ENCODE assay signal across 20 mouse cellular contexts in genomic region chr13:46892380-46892779, GRCm38 (mm10). TPM values are rescaled to one million over a fixed set of nuclear protein-coding genes. Genes with fewer than 3 reads are reported as not detected.
DNase-seq lines count a peak whose midpoint lies in the region; ATAC-seq and TF ChIP-seq lines count a peak whose summit lies in the region.
"Had no signal": no experiment of that assay in that cellular context is flagged by ENCODE, and none has a peak within 500 bp of the region (broad histone marks: within the 10 kb centered on the region; RNA-seq: fewer than 3 reads in every experiment).

No protein-coding gene starts in this region.

- peak; percentile 42 for DNase-seq in midbrain, postnatal 0 days (ENCODE audit: low spot score)
- DNase-seq in midbrain, embryonic 10.5 days (ENCODE audit: low spot score), result no peak
- DNase-seq: adrenal gland, postnatal 36 days; cerebellum, adult 2 months; cerebellum, postnatal 36 days; gastrocnemius, adult 2 months; kidney, postnatal 14 days; liver; lung, postnatal 10 days; right cerebral cortex, postnatal 4 days had no signal

- no peak overlapping the region for H3K4me3 ChIP-seq in forebrain, embryonic 16.5 days (replicated peaks; ENCODE audit: low read length)
- H3K4me3 ChIP-seq in forebrain, embryonic 12.5 days (replicated peaks), result no peak overlapping the region
- no peak overlapping the region for H3K4me3 ChIP-seq in intestine, embryonic 16.5 days (ENCODE audit: low read length)
- no peak overlapping the region for H3K4me3 ChIP-seq in intestine, postnatal 0 days (ENCODE audit: low read depth, low read length)
- H3K4me3 ChIP-seq in midbrain, postnatal 0 days (ENCODE audit: low read depth, low read length), result no peak overlapping the region
- no peak overlapping the region for H3K4me3 ChIP-seq in midbrain, embryonic 10.5 days
- no peak overlapping the region for H3K4me3 ChIP-seq in small intestine, adult 2 months (ENCODE audit: low read depth, low read length)
- H3K4me3 ChIP-seq: gastrocnemius, adult 2 months; layer of hippocampus, adult 2 months had no signal

- no peaks in the 10 kb centered on the region for H3K27me3 ChIP-seq in forebrain, embryonic 16.5 days (replicated peaks; ENCODE audit: control insufficient read depth, insufficient read depth, low read length)
- H3K27me3 ChIP-seq in forebrain, embryonic 12.5 days, result no peaks in the 10 kb centered on the region
- H3K27me3 ChIP-seq in intestine, embryonic 16.5 days (replicated peaks; ENCODE audit: control insufficient read depth, insufficient read depth, low read length), result no peaks in the 10 kb centered on the region
- no peaks in the 10 kb centered on the region for H3K27me3 ChIP-seq in intestine, postnatal 0 days (replicated peaks; ENCODE audit: control insufficient read depth, insufficient read depth, low read length)
- no peaks in the 10 kb centered on the region for H3K27me3 ChIP-seq in midbrain, postnatal 0 days (ENCODE audit: insufficient read depth, low read length)
- H3K27me3 ChIP-seq in midbrain, embryonic 10.5 days (ENCODE audit: low read depth, poor library complexity, severe bottlenecking), result no peaks in the 10 kb centered on the region
- no peaks in the 10 kb centered on the region for H3K27me3 ChIP-seq in small intestine, adult 2 months (ENCODE audit: control insufficient read depth, insufficient read depth, low read length)
- H3K27me3 ChIP-seq: CH12.LX had no signal

- TF ChIP-seq POLR2A in small intestine, adult 2 months (IDR thresholded peaks at IDR 0.05; ENCODE audit: low read depth, low read length), result no peak

- H3K4me1 ChIP-seq in forebrain, embryonic 16.5 days (replicated peaks; ENCODE audit: control insufficient read depth, insufficient read depth, low read length), result peaks cover 6% of the 10 kb centered on the region
- H3K4me1 ChIP-seq in forebrain, embryonic 12.5 days, result peaks cover 15% of the 10 kb centered on the region
- H3K4me1 ChIP-seq in intestine, embryonic 16.5 days (ENCODE audit: control insufficient read depth, insufficient read depth, low read length), result peaks cover 15% of the 10 kb centered on the region
- peaks cover 4% of the 10 kb centered on the region; the same call in 1 of the 2 replicates for H3K4me1 ChIP-seq in intestine, postnatal 0 days (replicated peaks; ENCODE audit: control insufficient read depth, insufficient read depth, low read length)
- 0 out of 2 replicates have a peak, but pooled peaks cover 4% of the 10 kb centered on the region for H3K4me1 ChIP-seq in midbrain, postnatal 0 days (ENCODE audit: insufficient read depth, low read length)
- no peaks in the 10 kb centered on the region for H3K4me1 ChIP-seq in midbrain, embryonic 10.5 days
- H3K4me1 ChIP-seq in small intestine, adult 2 months (ENCODE audit: control insufficient read depth, insufficient read depth, insufficient read length, low read length), result peaks cover 16% of the 10 kb centered on the region

- no peaks in the 10 kb centered on the region for H3K9me3 ChIP-seq in forebrain, embryonic 16.5 days (ENCODE audit: control insufficient read depth, low read length)
- H3K9me3 ChIP-seq in forebrain, embryonic 12.5 days, result no peaks in the 10 kb centered on the region
- H3K9me3 ChIP-seq in intestine, embryonic 16.5 days (ENCODE audit: control insufficient read depth, low read length), result no peaks in the 10 kb centered on the region
- H3K9me3 ChIP-seq in intestine, postnatal 0 days (ENCODE audit: control insufficient read depth), result no peaks in the 10 kb centered on the region
- H3K9me3 ChIP-seq in midbrain, postnatal 0 days (ENCODE audit: low read length), result no peaks in the 10 kb centered on the region
- H3K9me3 ChIP-seq in midbrain, embryonic 10.5 days (replicated peaks), result no peaks in the 10 kb centered on the region

- ATAC-seq in forebrain, embryonic 16.5 days, result peak; percentile 38; the same call in 1 of the 2 replicates
- no peak for ATAC-seq in forebrain, embryonic 12.5 days (ENCODE audit: low FRiP score)
- no peak for ATAC-seq in intestine, embryonic 16.5 days
- no peak for ATAC-seq in intestine, postnatal 0 days
- ATAC-seq in midbrain, postnatal 0 days (ENCODE audit: low FRiP score), result no peak
- ATAC-seq: inflammation-experienced regulatory T-cells, adult 6 months had no signal

- H3K36me3 ChIP-seq in forebrain, embryonic 16.5 days (ENCODE audit: control insufficient read depth, insufficient read depth), result no peaks in the 10 kb centered on the region
- no peaks in the 10 kb centered on the region for H3K36me3 ChIP-seq in forebrain, embryonic 12.5 days (replicated peaks)
- H3K36me3 ChIP-seq in intestine, embryonic 16.5 days (ENCODE audit: control insufficient read depth, insufficient read depth, low read length), result no peaks in the 10 kb centered on the region
- no peaks in the 10 kb centered on the region for H3K36me3 ChIP-seq in intestine, postnatal 0 days (ENCODE audit: control insufficient read depth, insufficient read depth)
- H3K36me3 ChIP-seq in midbrain, postnatal 0 days (ENCODE audit: insufficient read depth, low read length), result no peaks in the 10 kb centered on the region
- H3K36me3 ChIP-seq in midbrain, embryonic 10.5 days, result no peaks in the 10 kb centered on the region
- H3K36me3 ChIP-seq in small intestine, adult 2 months (ENCODE audit: control insufficient read depth, insufficient read depth, low read length), result no peaks in the 10 kb centered on the region

- no peak overlapping the region for H3K4me2 ChIP-seq in forebrain, embryonic 16.5 days (ENCODE audit: low read length)
- no peak overlapping the region for H3K4me2 ChIP-seq in forebrain, embryonic 12.5 days
- no peak overlapping the region for H3K4me2 ChIP-seq in intestine, embryonic 16.5 days (ENCODE audit: low read depth, low read length)
- no peak overlapping the region for H3K4me2 ChIP-seq in intestine, postnatal 0 days (replicated peaks; ENCODE audit: low read depth)
- H3K4me2 ChIP-seq in midbrain, postnatal 0 days (ENCODE audit: low read depth, low read length, poor library complexity, severe bottlenecking), result no peak overlapping the region
- H3K4me2 ChIP-seq: heart, embryonic 11.5 days had no signal

- no peak overlapping the region for H3K9ac ChIP-seq in forebrain, embryonic 16.5 days (replicated peaks; ENCODE audit: low read depth, low read length)
- no peak overlapping the region for H3K9ac ChIP-seq in forebrain, embryonic 12.5 days
- no peak overlapping the region for H3K9ac ChIP-seq in intestine, embryonic 16.5 days (ENCODE audit: low read depth, low read length)
- H3K9ac ChIP-seq in intestine, postnatal 0 days (ENCODE audit: low read depth, low read length), result no peak overlapping the region
- no peak overlapping the region for H3K9ac ChIP-seq in midbrain, postnatal 0 days (replicated peaks; ENCODE audit: low read length, poor library complexity, severe bottlenecking)

- TF ChIP-seq CTCF in intestine, postnatal 0 days (IDR thresholded peaks at IDR 0.05; ENCODE audit: low read depth), result no peak
- no peak for TF ChIP-seq CTCF in midbrain, postnatal 0 days (IDR thresholded peaks at IDR 0.05)
- TF ChIP-seq CTCF in small intestine, adult 2 months (IDR thresholded peaks at IDR 0.05; ENCODE audit: extremely low read depth, insufficient read length, insufficient replicate concordance, low read depth, low read length), result no peak

- 45% methylated on average over 4 of the region's 4 CpGs for WGBS in forebrain, embryonic 16.5 days
- 58% methylated on average over 4 of the region's 4 CpGs for WGBS in forebrain, embryonic 12.5 days
- WGBS in intestine, embryonic 16.5 days, result 40% methylated on average over 4 of the region's 4 CpGs
- 41% methylated on average over 4 of the region's 4 CpGs for WGBS in intestine, postnatal 0 days
- 41% methylated on average over 4 of the region's 4 CpGs for WGBS in midbrain, postnatal 0 days
- 71% methylated on average over 4 of the region's 4 CpGs for WGBS in midbrain, embryonic 10.5 days
- WGBS in small intestine, adult 2 months, result 21% methylated on average over 4 of the region's 4 CpGs

- no peak overlapping the region for H3K27ac ChIP-seq in forebrain, embryonic 16.5 days (ENCODE audit: low read length)
- no peak overlapping the region for H3K27ac ChIP-seq in forebrain, embryonic 12.5 days
- H3K27ac ChIP-seq in intestine, embryonic 16.5 days (ENCODE audit: low read length), result peak overlapping the region; percentile 23; the same call in 1 of the 2 replicates
- H3K27ac ChIP-seq in intestine, postnatal 0 days (ENCODE audit: low read depth, low read length), result no peak overlapping the region
- H3K27ac ChIP-seq in midbrain, postnatal 0 days (ENCODE audit: low read depth, low read length), result no peak overlapping the region
- no peak overlapping the region for H3K27ac ChIP-seq in midbrain, embryonic 10.5 days (replicated peaks)
- 0 out of 2 replicates have a peak overlapping the region, but pooled peaks have one; percentile 27 for H3K27ac ChIP-seq in small intestine, adult 2 months (ENCODE audit: insufficient read depth, low read depth, low read length)
- H3K27ac ChIP-seq: gastrocnemius, adult 2 months; layer of hippocampus, adult 2 months; stomach, postnatal 0 days had no signal

RNA-seq across cellular contexts. Expression of gene Kif13a, which starts 37.3 kb away (rescaled TPM):
- 5.3 and 7.0 TPM in 2 replicates for polyA plus RNA-seq in forebrain, embryonic 16.5 days (2015; fragmentation: Nextera tagmentation; extraction: Ambion mirVana)
- polyA plus RNA-seq in forebrain, embryonic 12.5 days (2016; fragmentation: Nextera tagmentation; extraction: Ambion mirVana), result 13.0 and 18.5 TPM in 2 replicates
- 6.2 and 7.6 TPM in 2 replicates for polyA plus RNA-seq in intestine, embryonic 16.5 days (2015; fragmentation: Nextera tagmentation; extraction: Ambion mirVana)
- 11.3 and 12.3 TPM in 2 replicates for polyA plus RNA-seq in intestine, postnatal 0 days (2015; fragmentation: Nextera tagmentation; extraction: Ambion mirVana)
- 31.4 and 31.7 TPM in 2 replicates for total RNA-seq in midbrain, postnatal 0 days (2014; rRNA removed)
- polyA plus RNA-seq in midbrain, postnatal 0 days (2015; fragmentation: Nextera tagmentation; extraction: Ambion mirVana), result 10.1 TPM in 2 replicates
- polyA plus RNA-seq in midbrain, embryonic 10.5 days (2016; fragmentation: Nextera tagmentation; extraction: Ambion mirVana), result 9.1 and 11.4 TPM in 2 replicates
- 15.7 and 33.5 TPM in 2 replicates for polyA plus RNA-seq in small intestine, adult 2 months (2012; rRNA removed)
- total RNA-seq: CH12.LX had no signal

Comparison
In these comparisons a context has a peak if more than half of its experiments do, and no peak if none do; other contexts are left out.
1. H3K27ac ChIP-seq: peak in intestine, embryonic 16.5 days (single experiment) and small intestine, adult 2 months (single experiment); none in forebrain, embryonic 16.5 days (single experiment), forebrain, embryonic 12.5 days (single experiment), intestine, postnatal 0 days (single experiment), midbrain, postnatal 0 days (single experiment) and midbrain, embryonic 10.5 days (single experiment).